Mouse (Mus musculus) right cerebral cortex, adult 18-20 months (tissue): ENCODE data around the gene Hspa1l.

Source experiments
- DNase-seq: peaks from one replicate; pipeline ENCODE4 v3.0.0; 2022; ENCODE audit warnings: mixed read lengths

The Hspa1l gene

DNA sequence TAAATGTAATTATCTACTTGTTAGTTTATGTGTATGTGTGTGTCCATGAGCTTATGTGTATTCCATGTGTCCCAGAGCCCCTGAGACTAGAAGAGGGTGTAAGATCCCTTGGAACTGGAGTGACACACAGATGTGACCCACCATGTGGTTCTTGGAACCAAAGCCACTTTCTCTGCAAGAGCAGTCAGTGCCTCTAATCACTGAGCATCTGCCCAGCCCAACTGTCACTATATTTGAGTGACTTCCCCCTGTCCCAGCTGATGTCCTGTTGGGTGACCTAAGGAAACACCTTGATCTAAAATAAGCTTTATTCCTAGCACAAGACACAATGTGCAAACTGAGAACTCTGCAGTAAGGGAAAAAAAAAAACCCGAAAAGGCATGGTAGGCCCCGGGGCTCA lies 55.8 kb downstream of the Hspa1l start:
- no peak for DNase-seq
